Mouse (Mus musculus) CH12.LX (cell line): Measurements from ENCODE around the gene Usp32. TPM values are rescaled to one million over a fixed set of nuclear protein-coding genes. Genes with fewer than 3 reads are reported as not detected.

ENCODE experiments used
- DNase-seq: peaks from one replicate; pipeline ENCODE4 v3.0.0-alpha.2; 2013; ENCODE audit errors: extremely low read depth
- H3K27ac ChIP-seq: 2 replicates; pipeline ENCODE4 v1.5.1; 2012; ENCODE audit warnings: low read depth, mild to moderate bottlenecking, control low read depth, moderate library complexity; ENCODE audit not compliant: insufficient read depth
- H3K27me3 ChIP-seq: replicated peaks from 2 replicates; pipeline ENCODE3; 2012; ENCODE audit warnings: inconsistent platforms
- H3K36me3 ChIP-seq, 2 experiments: replicated peaks in 1 of 2; 2 replicates each; pipeline versions ENCODE3 to v1.6.1; 2012; ENCODE audit warnings: inconsistent platforms in 1 of 2, low read length in 1 of 2, mild to moderate bottlenecking in 1 of 2, mixed read lengths in 1 of 2, moderate library complexity in 1 of 2; ENCODE audit not compliant: control insufficient read depth in 1 of 2, insufficient read depth in 1 of 2
- H3K4me1 ChIP-seq, 2 experiments: 2 replicates each; pipeline ENCODE4 v1.6.1; 2012; ENCODE audit warnings: inconsistent platforms in 1 of 2, moderate library complexity in 1 of 2; ENCODE audit not compliant: insufficient read depth in 2 of 2, control insufficient read depth in 1 of 2
- H3K4me2 ChIP-seq: 2 replicates; pipeline ENCODE4 v1.6.1; 2012; ENCODE audit warnings: low read depth, mild to moderate bottlenecking, control low read depth; ENCODE audit not compliant: poor library complexity, insufficient read depth, severe bottlenecking
- H3K4me3 ChIP-seq, 3 experiments: fragments of 150-350 bp in 1 of 3; sonication (generic) in 1 of 3; replicated peaks in 1 of 3; 2 replicates each; pipeline versions ENCODE3 to v1.5.1; 2011 to 2012; ENCODE audit warnings: low read depth in 2 of 3, low read length in 2 of 3, mild to moderate bottlenecking in 2 of 3, moderate library complexity in 2 of 3, control low read depth in 1 of 3, improper control_type of control experiment in 1 of 3, inconsistent platforms in 1 of 3, mixed read lengths in 1 of 3; ENCODE audit not compliant: poor library complexity in 1 of 3
- H3K79me2 ChIP-seq: replicated peaks from 2 replicates; pipeline ENCODE4 v1.6.1; 2012; ENCODE audit warnings: mild to moderate bottlenecking, moderate library complexity; ENCODE audit not compliant: control insufficient read depth, poor library complexity, insufficient read depth, severe bottlenecking; ENCODE audit errors: extremely low read depth
- H3K9ac ChIP-seq: 2 replicates; pipeline ENCODE4 v1.6.1; 2012; ENCODE audit warnings: low read depth, mild to moderate bottlenecking, control low read depth, moderate library complexity; ENCODE audit not compliant: insufficient read depth
- H3K9me3 ChIP-seq: replicated peaks from 2 replicates; pipeline ENCODE3; 2012; ENCODE audit warnings: low read length, inconsistent platforms, mixed read lengths
- CTCF ChIP-seq, 2 experiments: IDR thresholded peaks in 1 of 2; conservative IDR thresholded peaks in 1 of 2; 2 replicates each; pipeline ENCODE4 v1.5.1; 2011 to 2012; ENCODE audit warnings: low read depth in 2 of 2, low read length in 2 of 2, improper control_type of control experiment in 1 of 2, inconsistent platforms in 1 of 2, mild to moderate bottlenecking in 1 of 2, moderate library complexity in 1 of 2
- EP300 ChIP-seq: IDR thresholded peaks from 2 replicates; pipeline ENCODE4 v1.6.1; 2011; ENCODE audit warnings: low read length, improper control_type of control experiment
- GABPA ChIP-seq: IDR thresholded peaks from 2 replicates; pipeline ENCODE4 v1.6.1; 2012; ENCODE audit warnings: low read depth, low read length, improper control_type of control experiment, inconsistent platforms; ENCODE audit not compliant: insufficient replicate concordance
- HCFC1 ChIP-seq: IDR thresholded peaks from 2 replicates; pipeline ENCODE4 v1.6.1; 2012; ENCODE audit warnings: low read depth, mild to moderate bottlenecking, inconsistent platforms, low read length, improper control_type of control experiment
- IRF4 ChIP-seq: IDR thresholded peaks from 2 replicates; pipeline ENCODE4 v1.6.1; 2014; ENCODE audit warnings: low read depth, mild to moderate bottlenecking, inconsistent platforms, low read length, improper control_type of control experiment
- JUND ChIP-seq: conservative IDR thresholded peaks from 2 replicates; pipeline ENCODE4 v1.6.1; 2011; ENCODE audit warnings: low read depth, low read length, improper control_type of control experiment
- MEF2A ChIP-seq: IDR thresholded peaks from 2 replicates; pipeline ENCODE4 v1.6.1; 2014; ENCODE audit warnings: low read depth, mild to moderate bottlenecking, inconsistent platforms, low read length, improper control_type of control experiment, borderline replicate concordance
- MXI1 ChIP-seq: IDR thresholded peaks from 2 replicates; pipeline ENCODE4 v1.6.1; 2011; ENCODE audit warnings: mild to moderate bottlenecking, low read depth, low read length, improper control_type of control experiment
- MYC ChIP-seq: IDR thresholded peaks from 2 replicates; pipeline ENCODE4 v1.6.1; 2011; ENCODE audit warnings: low read depth, mild to moderate bottlenecking, improper control_type of control experiment, low read length
- NRF1 ChIP-seq: IDR thresholded peaks from 2 replicates; pipeline ENCODE4 v1.6.1; 2014; ENCODE audit warnings: low read depth, mild to moderate bottlenecking, inconsistent platforms, low read length, improper control_type of control experiment, moderate library complexity
- POLR2AphosphoS2 ChIP-seq: IDR thresholded peaks from 2 replicates; pipeline ENCODE4 v1.6.1; 2011; ENCODE audit warnings: low read depth, low read length, improper control_type of control experiment
- SMC3 ChIP-seq: IDR thresholded peaks from 2 replicates; pipeline ENCODE4 v1.6.1; 2011; ENCODE audit warnings: low read depth, low read length, improper control_type of control experiment
- TCF12 ChIP-seq: IDR thresholded peaks from 2 replicates; pipeline ENCODE4 v1.6.1; 2014; ENCODE audit warnings: low read depth, mild to moderate bottlenecking, inconsistent platforms, low read length, improper control_type of control experiment
- UBTF ChIP-seq: IDR thresholded peaks from 2 replicates; pipeline ENCODE4 v1.6.1; 2012; ENCODE audit warnings: low read depth, mild to moderate bottlenecking, inconsistent platforms, low read length, improper control_type of control experiment, moderate library complexity
- ZC3H11A ChIP-seq: IDR thresholded peaks from 2 replicates; pipeline ENCODE4 v1.6.1; 2012; ENCODE audit warnings: low read depth, mild to moderate bottlenecking, inconsistent platforms, low read length, improper control_type of control experiment
- ZMIZ1 ChIP-seq: IDR thresholded peaks from 2 replicates; pipeline ENCODE4 v1.6.1; 2012; ENCODE audit warnings: low read depth, mild to moderate bottlenecking, inconsistent platforms, low read length, improper control_type of control experiment
- dilution Hi-C: fragments of 300-500 bp; cut with MboI; formaldehyde crosslinking; loops from 2 replicates; pipeline ENCODE4 v1.14.3; 2020; ENCODE audit warnings: low sequenced_read_pairs; ENCODE audit not compliant: extremely low pct_unique_long_range_greater_than_20kb, extremely low pct_ligation_motif_present
- in situ Hi-C: fragments of 300-500 bp; cut with MboI; formaldehyde crosslinking; loops from 3 replicates; pipeline ENCODE4 v1.14.3; 2019; ENCODE audit warnings: low sequenced_read_pairs, low pct_ligation_motif_present, low pct_unique_long_range_greater_than_20kb, mixed read lengths
- polyA plus RNA-seq: library from polyadenylated mRNA; unstranded; fragments of >175 nt; gene quantifications from 2 replicates; pipeline ENCODE4 v1.2.1, GENCODE M21; 2012; ENCODE audit warnings: low read depth; ENCODE audit not compliant: insufficient read length
- total RNA-seq, 2 experiments: library from RNA; depleted of rRNA; stranded (reverse); fragments of 300-350 nt in 1 of 2; fragments of >200 nt in 1 of 2; gene quantifications; 2 replicates each; pipeline ENCODE4 v1.2.3; 2012 to 2014

Usp32 gene
- total and polyA plus RNA-seq, 3 experiments: 7.4 to 12.0 (median 11.8) TPM

- TF ChIP-seq UBTF (no peak), IRF4 (peak; percentile 55; the same call in 1 of the 2 replicates), MEF2A (peak; percentile 66; the same call in 1 of the 2 replicates), NRF1 (peak; percentile 45), MXI1 (peak; percentile 72; the same call in 1 of the 2 replicates), ZMIZ1 (0 out of 2 replicates have a peak, but pooled peaks have one; percentile 19), ZC3H11A (peak; percentile 62), MYC (peak; percentile 75; the same call in 1 of the 2 replicates), JUND (no peak), HCFC1 (no peak; the same call in 1 of the 2 replicates)
Measured at GRCm38 (mm10) chr11:85170058-85170740, 30.2 kb upstream of the Usp32 start, which contains the start of gene 1700125H20Rik (continued).

DNA sequence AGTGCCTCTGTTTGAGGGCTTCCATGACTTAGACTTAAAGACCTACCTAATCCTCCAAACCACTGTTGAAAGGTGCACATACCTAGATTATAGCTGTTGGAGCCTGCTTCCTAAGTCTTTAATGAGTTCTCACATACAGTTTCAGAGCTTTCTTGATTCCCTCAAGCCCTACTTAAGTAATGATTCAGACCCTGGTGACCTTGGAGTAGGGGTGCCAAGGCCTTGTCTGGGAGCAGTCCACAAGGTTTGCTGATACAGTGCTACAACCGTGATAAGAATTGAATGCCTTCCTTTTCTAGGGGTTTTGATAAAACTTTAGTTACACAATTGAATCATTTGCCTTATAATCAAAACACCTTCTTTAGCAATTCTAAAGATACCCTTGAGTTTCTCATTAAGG, 27.5 kb upstream of the Usp32 start:
- Histone ChIP-seq H3K27ac (no peak overlapping the region), H3K79me2 (no peaks in the 10 kb centered on the region), H3K9ac (no peak overlapping the region), H3K27me3 (peaks cover 2% of the 10 kb centered on the region), H3K4me3 (no peak overlapping the region), H3K36me3 (no peaks in the 10 kb centered on the region), H3K4me2 (no peak overlapping the region), H3K9me3 (no peaks in the 10 kb centered on the region), H3K4me1 (peaks cover 2 to 35% of the 10 kb centered on the region in 2 experiments; a peak in 3 of 4 replicates)
- in situ Hi-C loops: no loop called here
- no peak for TF ChIP-seq MXI1
- TF ChIP-seq POLR2AphosphoS2: no peak
- TF ChIP-seq SMC3: no peak
- TF ChIP-seq ZC3H11A: no peak
- TF ChIP-seq TCF12: no peak
- no peak for TF ChIP-seq HCFC1
- no peak for TF ChIP-seq GABPA
- dilution Hi-C loops: no loop called here
- DNase-seq: no peak

DNA sequence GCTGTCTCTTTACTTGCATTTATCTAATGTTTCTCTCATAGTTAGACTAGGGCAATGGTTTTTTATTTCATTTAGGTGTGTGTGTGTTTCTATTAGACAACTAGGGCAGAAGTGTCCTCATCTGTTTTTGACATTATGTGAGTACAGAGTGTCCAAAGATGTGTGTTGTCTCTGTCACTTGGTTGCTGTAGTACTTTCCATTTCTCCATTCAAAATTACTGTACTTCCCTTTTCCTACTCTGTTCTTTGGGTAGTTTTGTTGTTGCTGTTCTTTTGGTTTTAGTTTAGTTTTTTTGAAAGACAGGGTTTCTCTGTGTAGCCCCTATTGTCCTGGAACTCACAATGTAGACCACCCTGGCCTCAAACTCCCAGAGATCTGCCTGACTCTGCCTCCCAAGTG, 24.4 kb upstream of the Usp32 start:
- TF ChIP-seq EP300 (peak; percentile 54), IRF4 (peak; percentile 29; the same call in 1 of the 2 replicates), CTCF (conservative IDR thresholded peaks at IDR 0.05 in 1 of 2, IDR thresholded peaks at IDR 0.05 in 1 of 2; ENCODE audit: low read depth in 2 of 2, low read length in 2 of 2) (no peak)
- Histone ChIP-seq H3K27ac (no peak overlapping the region), H3K4me3 (no peak overlapping the region), H3K9me3 (no peaks in the 10 kb centered on the region), H3K9ac (no peak overlapping the region), H3K27me3 (peaks cover 2% of the 10 kb centered on the region), H3K4me2 (no peak overlapping the region), H3K36me3 (no peaks in the 10 kb centered on the region), H3K4me1 (peaks cover 0 to 11% of the 10 kb centered on the region in 2 experiments; a peak in 2 of 4 replicates), H3K79me2 (no peaks in the 10 kb centered on the region)
- dilution Hi-C loops: no loop called here
- in situ Hi-C loops: no loop called here
- no peak for DNase-seq
